In the genomic region with DNA sequence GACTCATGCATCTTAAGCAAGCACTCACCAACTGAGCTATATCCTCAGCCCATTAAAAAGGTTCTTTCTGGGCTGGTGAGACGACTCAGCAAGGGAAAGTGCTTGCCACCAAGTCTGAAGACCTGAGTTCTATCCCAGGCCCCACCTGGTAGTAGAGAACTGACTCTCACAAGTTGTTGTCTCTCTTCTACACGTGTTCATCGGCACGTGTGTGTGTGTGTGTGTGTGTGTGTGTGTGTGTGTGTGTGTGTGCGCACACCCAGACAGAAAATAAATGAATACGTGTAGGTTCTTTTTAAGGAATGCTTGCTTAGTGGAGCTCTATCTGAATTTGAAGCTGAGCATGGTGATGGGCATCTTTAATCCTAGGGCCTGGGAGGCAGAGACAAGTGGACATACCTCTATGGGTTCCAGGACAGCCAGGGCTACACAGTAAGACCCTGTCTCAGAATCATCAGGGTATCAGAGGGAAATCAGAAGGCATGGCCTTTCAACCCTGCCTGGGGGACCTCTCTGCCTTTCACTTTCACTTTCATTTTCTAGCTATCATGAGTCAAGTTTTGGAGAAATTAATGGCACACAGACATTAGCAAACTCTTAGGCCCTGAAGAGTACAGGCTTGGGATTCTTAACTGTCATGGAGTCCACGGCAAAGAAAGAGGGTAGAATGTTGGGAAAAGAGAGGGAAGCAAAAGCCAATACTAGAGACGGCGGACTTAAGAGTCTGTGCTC, we compare ENCODE assay signal across 9 mouse cellular contexts. TPM values are rescaled to one million over a fixed set of nuclear protein-coding genes. Genes with fewer than 3 reads are reported as not detected.
A peak's percentile ranks its signal among the peaks of the same experiment; 100 is the strongest.
DNase-seq lines count a peak whose midpoint lies in the region; ATAC-seq and TF ChIP-seq lines count a peak whose summit lies in the region.
"Had no signal": no experiment of that assay in that cellular context is flagged by ENCODE, and none has a peak within 500 bp of the region (broad histone marks: within the 10 kb centered on the region; RNA-seq: fewer than 3 reads in every experiment).

No protein-coding gene starts in this region.

- TF ChIP-seq EP300 in stomach, postnatal 0 days (optimal IDR thresholded peaks at IDR 0.05): no peak

- H3K4me3 ChIP-seq in heart, embryonic 13.5 days: peak overlapping the region; percentile 87
- peak overlapping the region; percentile 39 for H3K4me3 ChIP-seq in spleen, adult 2 months (ENCODE audit: extremely low read depth, insufficient read depth, insufficient read length)
- peak overlapping the region; percentile 98 for H3K4me3 ChIP-seq in intestine, postnatal 0 days (ENCODE audit: low read depth, low read length)
- no peak overlapping the region for H3K4me3 ChIP-seq in stomach, postnatal 0 days (ENCODE audit: low read depth, low read length)

- DNase-seq in heart, adult 11 months: no peak
- DNase-seq in spleen, adult 2 months (ENCODE audit: low read depth in 1 of 2, low spot score in 2 of 2): no peak
- DNase-seq in spleen, postnatal 14 days (ENCODE audit: low spot score in 2 of 2): no peak
- no peak for DNase-seq in stomach, postnatal 0 days (ENCODE audit: low spot score)
- no peak for DNase-seq in left cerebral cortex, adult 11 months (ENCODE audit: low spot score)
- DNase-seq: kidney, postnatal 25 days had no signal

- H3K9ac ChIP-seq in heart, embryonic 13.5 days: peak overlapping the region; percentile 95
- no peak overlapping the region for H3K9ac ChIP-seq in intestine, postnatal 0 days (ENCODE audit: low read depth, low read length)
- H3K9ac ChIP-seq in stomach, postnatal 0 days (ENCODE audit: low read length): 0 out of 2 replicates have a peak overlapping the region, but pooled peaks have one; percentile 27

- ATAC-seq in heart, embryonic 13.5 days (ENCODE audit: extremely low read depth, insufficient number of reproducible peaks, low FRiP score, low TSS enrichment): no peak
- no peak for ATAC-seq in intestine, postnatal 0 days
- ATAC-seq in stomach, postnatal 0 days (ENCODE audit: low FRiP score, low TSS enrichment): no peak
- no peak for ATAC-seq in erythroid progenitor cell, adult 5-6 weeks (replicated peaks; ENCODE audit: low FRiP score, poor library complexity, severe bottlenecking)

- no peak for TF ChIP-seq CTCF in spleen, adult 2 months (IDR thresholded peaks at IDR 0.05; ENCODE audit: extremely low read depth, insufficient read depth, insufficient read length, insufficient replicate concordance)
- no peak for TF ChIP-seq CTCF in intestine, postnatal 0 days (IDR thresholded peaks at IDR 0.05; ENCODE audit: low read depth)
- TF ChIP-seq CTCF in stomach, postnatal 0 days (IDR thresholded peaks at IDR 0.05; ENCODE audit: low read depth): no peak

- H3K4me2 ChIP-seq in heart, embryonic 13.5 days: peak overlapping the region; percentile 81
- peak overlapping the region; percentile 77 for H3K4me2 ChIP-seq in intestine, postnatal 0 days (replicated peaks; ENCODE audit: low read depth)
- H3K4me2 ChIP-seq in stomach, postnatal 0 days (replicated peaks; ENCODE audit: low read depth): peak overlapping the region; percentile 34

- H3K9me3 ChIP-seq in heart, embryonic 13.5 days: no peaks in the 10 kb centered on the region
- no peaks in the 10 kb centered on the region for H3K9me3 ChIP-seq in intestine, postnatal 0 days (ENCODE audit: control insufficient read depth)
- no peaks in the 10 kb centered on the region for H3K9me3 ChIP-seq in stomach, postnatal 0 days (ENCODE audit: control insufficient read depth, low read length)

- TF ChIP-seq POLR2A in spleen, adult 2 months (IDR thresholded peaks at IDR 0.05; ENCODE audit: low read depth, low read length): no peak

- H3K27me3 ChIP-seq in heart, embryonic 13.5 days (replicated peaks): peaks cover 8% of the 10 kb centered on the region
- no peaks in the 10 kb centered on the region for H3K27me3 ChIP-seq in spleen, adult 2 months (ENCODE audit: control insufficient read depth, insufficient read depth, low read length)
- no peaks in the 10 kb centered on the region for H3K27me3 ChIP-seq in intestine, postnatal 0 days (replicated peaks; ENCODE audit: control insufficient read depth, insufficient read depth, low read length)
- no peaks in the 10 kb centered on the region for H3K27me3 ChIP-seq in stomach, postnatal 0 days (ENCODE audit: control insufficient read depth, insufficient read depth, low read length)

- H3K36me3 ChIP-seq in heart, embryonic 13.5 days: peaks cover 18% of the 10 kb centered on the region
- H3K36me3 ChIP-seq in spleen, adult 2 months (ENCODE audit: control insufficient read depth, insufficient read depth, low read length): no peaks in the 10 kb centered on the region; the same call in 1 of the 2 replicates
- H3K36me3 ChIP-seq in intestine, postnatal 0 days (ENCODE audit: control insufficient read depth, insufficient read depth): peaks cover 24% of the 10 kb centered on the region; the same call in 1 of the 2 replicates
- no peaks in the 10 kb centered on the region for H3K36me3 ChIP-seq in stomach, postnatal 0 days (ENCODE audit: control insufficient read depth, insufficient read depth, low read length)

- 88% methylated on average over 9 of the region's 9 CpGs for WGBS in heart, embryonic 13.5 days
- WGBS in spleen, adult 2 months: 57% methylated on average over 9 of the region's 9 CpGs
- 83% methylated on average over 9 of the region's 9 CpGs for WGBS in intestine, postnatal 0 days
- WGBS in stomach, postnatal 0 days: 82% methylated on average over 9 of the region's 9 CpGs

- H3K4me1 ChIP-seq in heart, embryonic 13.5 days: peaks cover 27% of the 10 kb centered on the region
- peaks cover 23% of the 10 kb centered on the region; the same call in 1 of the 2 replicates for H3K4me1 ChIP-seq in spleen, adult 2 months (ENCODE audit: control insufficient read depth, insufficient read depth, insufficient read length)
- no peaks in the 10 kb centered on the region for H3K4me1 ChIP-seq in intestine, postnatal 0 days (replicated peaks; ENCODE audit: control insufficient read depth, insufficient read depth, low read length)
- 0 out of 2 replicates have a peak, but pooled peaks cover 6% of the 10 kb centered on the region for H3K4me1 ChIP-seq in stomach, postnatal 0 days (replicated peaks; ENCODE audit: control insufficient read depth, insufficient read depth)

- H3K27ac ChIP-seq in heart, embryonic 13.5 days (replicated peaks): no peak overlapping the region; the same call in 1 of the 2 replicates
- H3K27ac ChIP-seq in spleen, adult 2 months (ENCODE audit: insufficient read depth, low read length): peak overlapping the region; percentile 43
- H3K27ac ChIP-seq in intestine, postnatal 0 days (ENCODE audit: low read depth, low read length): peak overlapping the region; percentile 95
- no peak overlapping the region for H3K27ac ChIP-seq in stomach, postnatal 0 days (replicated peaks)

RNA-seq across cellular contexts. Expression of a gene that starts 2.7 kb away (rescaled TPM):
- polyA plus RNA-seq in heart, embryonic 13.5 days (2015; fragmentation: Nextera tagmentation; extraction: Ambion mirVana): 13.4 and 13.6 TPM in 2 replicates
- polyA plus RNA-seq in spleen, adult 2 months (2012; rRNA removed): 183 and 200 TPM in 2 replicates
- 62.2 and 62.7 TPM in 2 replicates for polyA plus RNA-seq in intestine, postnatal 0 days (2015; fragmentation: Nextera tagmentation; extraction: Ambion mirVana)
- 18.4 and 22.0 TPM in 2 replicates for polyA plus RNA-seq in stomach, postnatal 0 days (2015; fragmentation: Nextera tagmentation; extraction: Ambion mirVana)
- total RNA-seq in erythroid progenitor cell, adult 5-6 weeks (2015; ENCODE audit: low replicate concordance): 99.8 and 136 TPM in 2 replicates
- 80.2 and 110 TPM in 2 replicates for total RNA-seq in erythroid progenitor cell, adult 5-6 weeks (2017; ENCODE audit: low replicate concordance)

RNA-seq across cellular contexts. Expression of a gene that starts 21.6 kb away (rescaled TPM):
- 0.21 TPM in 1 of 2 replicates, not detected in the other for polyA plus RNA-seq in heart, embryonic 13.5 days (2015; fragmentation: Nextera tagmentation; extraction: Ambion mirVana)
- polyA plus RNA-seq in spleen, adult 2 months (2012; rRNA removed): 0.36 TPM in 1 of 2 replicates, not detected in the other
- polyA plus RNA-seq in intestine, postnatal 0 days (2015; fragmentation: Nextera tagmentation; extraction: Ambion mirVana): 0.44 and 0.65 TPM in 2 replicates
- 0.13 and 0.22 TPM in 2 replicates for polyA plus RNA-seq in stomach, postnatal 0 days (2015; fragmentation: Nextera tagmentation; extraction: Ambion mirVana)
- not detected in 2 replicates for total RNA-seq in erythroid progenitor cell, adult 5-6 weeks (2015; ENCODE audit: low replicate concordance)
- not detected in 2 replicates for total RNA-seq in erythroid progenitor cell, adult 5-6 weeks (2017; ENCODE audit: low replicate concordance)

RNA-seq across cellular contexts. Expression of a gene that starts 23.0 kb away (rescaled TPM):
- 33.4 and 34.7 TPM in 2 replicates for polyA plus RNA-seq in heart, embryonic 13.5 days (2015; fragmentation: Nextera tagmentation; extraction: Ambion mirVana)
- 31.1 and 39.0 TPM in 2 replicates for polyA plus RNA-seq in spleen, adult 2 months (2012; rRNA removed)
- 11.8 and 12.3 TPM in 2 replicates for polyA plus RNA-seq in intestine, postnatal 0 days (2015; fragmentation: Nextera tagmentation; extraction: Ambion mirVana)
- polyA plus RNA-seq in stomach, postnatal 0 days (2015; fragmentation: Nextera tagmentation; extraction: Ambion mirVana): 24.6 and 27.2 TPM in 2 replicates
- total RNA-seq in erythroid progenitor cell, adult 5-6 weeks (2015; ENCODE audit: low replicate concordance): 2.5 and 11.2 TPM in 2 replicates
- 1.9 and 2.6 TPM in 2 replicates for total RNA-seq in erythroid progenitor cell, adult 5-6 weeks (2017; ENCODE audit: low replicate concordance)

RNA-seq across cellular contexts. Expression of a gene that starts 24.4 kb away (rescaled TPM):
- not detected in 2 replicates for polyA plus RNA-seq in heart, embryonic 13.5 days (2015; fragmentation: Nextera tagmentation; extraction: Ambion mirVana)
- 0.82 and 1.5 TPM in 2 replicates for polyA plus RNA-seq in spleen, adult 2 months (2012; rRNA removed)
- polyA plus RNA-seq in intestine, postnatal 0 days (2015; fragmentation: Nextera tagmentation; extraction: Ambion mirVana): 0.04 and 0.12 TPM in 2 replicates
- 0.06 TPM in 2 replicates for polyA plus RNA-seq in stomach, postnatal 0 days (2015; fragmentation: Nextera tagmentation; extraction: Ambion mirVana)
- not detected in 2 replicates for total RNA-seq in erythroid progenitor cell, adult 5-6 weeks (2015; ENCODE audit: low replicate concordance)
- total RNA-seq in erythroid progenitor cell, adult 5-6 weeks (2017; ENCODE audit: low replicate concordance): not detected in 2 replicates

RNA-seq across cellular contexts. Expression of a gene that starts 27.4 kb away (rescaled TPM):
- not detected in 2 replicates for polyA plus RNA-seq in heart, embryonic 13.5 days (2015; fragmentation: Nextera tagmentation; extraction: Ambion mirVana)
- polyA plus RNA-seq in spleen, adult 2 months (2012; rRNA removed): 0.22 TPM in 1 of 2 replicates, not detected in the other
- polyA plus RNA-seq in intestine, postnatal 0 days (2015; fragmentation: Nextera tagmentation; extraction: Ambion mirVana): not detected in 2 replicates
- polyA plus RNA-seq in stomach, postnatal 0 days (2015; fragmentation: Nextera tagmentation; extraction: Ambion mirVana): not detected in 2 replicates
- not detected in 2 replicates for total RNA-seq in erythroid progenitor cell, adult 5-6 weeks (2015; ENCODE audit: low replicate concordance)
- not detected in 2 replicates for total RNA-seq in erythroid progenitor cell, adult 5-6 weeks (2017; ENCODE audit: low replicate concordance)

Comparison
In these comparisons a context has a peak if more than half of its experiments do, and no peak if none do; other contexts are left out.
1. H3K27ac ChIP-seq: peak in spleen, adult 2 months (single experiment) and intestine, postnatal 0 days (single experiment); none in heart, embryonic 13.5 days (single experiment) and stomach, postnatal 0 days (single experiment).
2. Peak in every context shown above with its lines, with median percentiles within 50 percentile points of each other: H3K4me2 ChIP-seq.